Mouse (Mus musculus): ENCODE results near the gene Cenpm. TPM values are rescaled to one million over a fixed set of nuclear protein-coding genes. Genes with fewer than 3 reads are reported as not detected.

Cenpm gene
- polyA plus RNA-seq, 1 experiment from 2014 or later, result 68.8 TPM

GRCm38 (mm10) chr15:82186931-82187330, 57.6 kb downstream of the Cenpm start:
- Histone ChIP-seq H3K4me3 (no peak overlapping the region), H3K9me3 (peaks cover 5% of the 10 kb centered on the region), H3K27ac (no peak overlapping the region), H3K36me3 (peaks cover 92% of the 10 kb centered on the region), H3K4me1 (no peaks in the 10 kb centered on the region), H3K4me2 (replicated peaks) (no peak overlapping the region), H3K9ac (no peak overlapping the region), H3K27me3 (no peaks in the 10 kb centered on the region)
- 92% methylated on average over 5 of the region's 5 CpGs for WGBS
- no peak for ATAC-seq (ENCODE audit: insufficient number of reproducible peaks, insufficient read depth, low FRiP score, low TSS enrichment)

- Histone ChIP-seq H3K36me3 (peaks cover 93% of the 10 kb centered on the region), H3K4me1 (no peaks in the 10 kb centered on the region)
Measured at GRCm38 (mm10) chr15:82186131-82186530, 58.4 kb downstream of the Cenpm start.

DNA sequence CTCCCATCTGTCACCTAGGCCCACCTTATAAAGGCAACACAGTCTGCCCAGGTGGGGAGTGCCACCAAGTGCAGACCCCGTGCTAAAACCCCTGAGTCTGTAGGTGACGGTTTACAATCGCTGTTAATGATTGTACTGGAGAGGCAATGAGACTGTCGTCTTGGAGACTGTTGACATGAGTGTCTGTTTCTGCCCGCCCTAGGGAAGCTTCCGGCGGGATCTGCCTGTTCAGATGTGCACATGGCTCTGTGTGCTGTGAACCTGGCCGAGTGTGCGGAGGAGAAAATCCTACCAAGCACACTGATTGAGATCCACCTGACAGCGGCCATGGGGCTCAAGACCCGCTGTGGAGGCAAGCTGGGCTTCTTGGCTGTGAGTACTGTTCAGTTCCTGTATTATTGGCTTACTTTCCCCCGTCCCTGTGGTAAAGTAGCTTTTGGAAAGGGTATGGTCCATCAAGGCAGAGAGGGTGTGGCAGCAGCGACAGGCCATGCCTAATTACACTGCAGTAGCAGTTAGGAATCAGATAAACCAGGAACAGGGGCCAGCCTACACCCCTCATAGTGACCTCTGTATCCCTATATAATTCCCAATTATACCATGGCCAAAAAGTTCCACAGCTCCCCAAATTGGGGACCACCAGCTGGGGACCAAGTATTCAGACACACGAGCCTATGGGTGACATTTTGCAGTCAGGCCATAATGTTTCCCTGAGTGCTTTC, 59.3 kb downstream of the Cenpm start:
- Histone ChIP-seq H3K4me3 (no peak overlapping the region), H3K9me3 (peaks cover 9% of the 10 kb centered on the region), H3K27me3 (no peaks in the 10 kb centered on the region), H3K4me1 (no peaks in the 10 kb centered on the region), H3K9ac (no peak overlapping the region), H3K4me2 (replicated peaks) (no peak overlapping the region), H3K27ac (no peak overlapping the region), H3K36me3 (peaks cover 99% of the 10 kb centered on the region)
- 88% methylated on average over 14 of the region's 14 CpGs for WGBS
- ATAC-seq (ENCODE audit: insufficient number of reproducible peaks, insufficient read depth, low FRiP score, low TSS enrichment), result no peak

More at GRCm38 (mm10) chr15:82186131-82186530, 58.4 kb downstream of the Cenpm start:
- H3K4me3 ChIP-seq, result no peak overlapping the region
- H3K27me3 ChIP-seq, result no peaks in the 10 kb centered on the region
- H3K27ac ChIP-seq, result no peak overlapping the region
- peaks cover 9% of the 10 kb centered on the region for H3K9me3 ChIP-seq
- WGBS, result 86% methylated on average over 14 of the region's 14 CpGs
- H3K9ac ChIP-seq, result no peak overlapping the region
- ATAC-seq (ENCODE audit: insufficient number of reproducible peaks, insufficient read depth, low FRiP score, low TSS enrichment), result no peak
- no peak overlapping the region for H3K4me2 ChIP-seq (replicated peaks)

- H3K36me3 ChIP-seq, result peaks cover 99% of the 10 kb centered on the region
- H3K4me2 ChIP-seq (replicated peaks), result no peak overlapping the region
- H3K4me3 ChIP-seq, result no peak overlapping the region
- H3K4me1 ChIP-seq, result no peaks in the 10 kb centered on the region
- no peak for ATAC-seq (ENCODE audit: insufficient number of reproducible peaks, insufficient read depth, low FRiP score, low TSS enrichment)
- 92% methylated on average over 10 of the region's 10 CpGs for WGBS
- no peaks in the 10 kb centered on the region for H3K27me3 ChIP-seq
- H3K9ac ChIP-seq, result no peak overlapping the region
- H3K27ac ChIP-seq, result no peak overlapping the region
- H3K9me3 ChIP-seq, result peaks cover 9% of the 10 kb centered on the region
Measured at GRCm38 (mm10) chr15:82184656-82185055, 59.9 kb downstream of the Cenpm start.

DNA sequence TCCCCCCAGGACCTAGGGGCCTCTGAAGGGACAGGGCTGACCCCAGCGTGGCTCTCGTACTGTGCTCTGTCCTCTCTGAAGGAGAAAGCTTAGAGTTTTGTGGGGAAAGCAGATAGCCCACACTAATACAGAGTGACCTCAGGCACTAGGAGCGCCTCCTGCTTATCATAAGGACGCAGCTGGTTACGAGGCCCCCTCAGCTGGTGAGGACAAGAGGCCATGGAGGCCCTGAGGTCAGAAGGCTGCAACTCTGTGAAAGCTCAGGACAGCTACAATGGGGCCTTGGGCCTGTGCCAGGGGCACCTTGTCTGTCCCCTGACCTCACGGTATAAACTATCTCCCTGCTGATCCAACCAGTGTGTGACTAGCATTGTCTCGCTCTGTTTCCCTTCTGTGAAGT, 60.4 kb downstream of the Cenpm start:
- whole genome bisulfite sequencing, result 79% methylated on average over 7 of the region's 7 CpGs
- Histone ChIP-seq H3K4me1 (no peaks in the 10 kb centered on the region), H3K9ac (no peak overlapping the region), H3K4me3 (no peak overlapping the region), H3K27me3 (no peaks in the 10 kb centered on the region), H3K9me3 (peaks cover 9% of the 10 kb centered on the region), H3K4me2 (replicated peaks) (no peak overlapping the region), H3K36me3 (peaks cover 99% of the 10 kb centered on the region), H3K27ac (no peak overlapping the region)
- no peak for ATAC-seq (ENCODE audit: insufficient number of reproducible peaks, insufficient read depth, low FRiP score, low TSS enrichment)

MicroRNAs encoded within 50 kb of the gene (microRNA counts, 519-probe panel; counts per million panel counts)
- microRNA mmu-miR-33, result 460 counts per million, percentile 65 among the panel's probes with 10 or more counts

Small RNA genes lying within 50 kb of the gene (microRNA-seq; reads per million reads assigned to microRNA genes)
- 73.7 reads per million, percentile 47 among the genes with 10 or more reads in this experiment for gene Mir33

Other genes starting within 250 kb of the Cenpm start
- 31.6 and 34.0 TPM in 2 replicates for gene Desi1, start 210.9 kb downstream of the Cenpm start, polyA plus RNA-seq (2016; fragmentation: Nextera tagmentation; extraction: Ambion mirVana)
- gene Snu13, start 197.2 kb downstream of the Cenpm start, polyA plus RNA-seq (2016; fragmentation: Nextera tagmentation; extraction: Ambion mirVana), result 255 and 260 TPM in 2 replicates
- gene 4930407I10Rik, start 185.6 kb downstream of the Cenpm start, polyA plus RNA-seq (2016; fragmentation: Nextera tagmentation; extraction: Ambion mirVana), result 0.04 TPM in 1 of 2 replicates, not detected in the other
- gene Mei1, start 174.8 kb downstream of the Cenpm start, polyA plus RNA-seq (2016; fragmentation: Nextera tagmentation; extraction: Ambion mirVana), result 0.09 and 0.10 TPM in 2 replicates
- gene Ccdc134, start 116.8 kb downstream of the Cenpm start, polyA plus RNA-seq (2016; fragmentation: Nextera tagmentation; extraction: Ambion mirVana), result 26.2 and 27.0 TPM in 2 replicates
- 200 and 202 TPM in 2 replicates for gene Srebf2, start 97.6 kb downstream of the Cenpm start, polyA plus RNA-seq (2016; fragmentation: Nextera tagmentation; extraction: Ambion mirVana)
- gene Shisa8, start 31.9 kb downstream of the Cenpm start, polyA plus RNA-seq (2016; fragmentation: Nextera tagmentation; extraction: Ambion mirVana), result 0.75 and 0.79 TPM in 2 replicates
- gene Tnfrsf13c, start 20.4 kb downstream of the Cenpm start, polyA plus RNA-seq (2016; fragmentation: Nextera tagmentation; extraction: Ambion mirVana), result 0.13 and 0.23 TPM in 2 replicates
- gene 1500009C09Rik, start 7.6 kb upstream of the Cenpm start, polyA plus RNA-seq (2016; fragmentation: Nextera tagmentation; extraction: Ambion mirVana), result 0.29 TPM in 1 of 2 replicates, not detected in the other
- gene Sept3, start 30.1 kb upstream of the Cenpm start, polyA plus RNA-seq (2016; fragmentation: Nextera tagmentation; extraction: Ambion mirVana), result 59.9 and 66.0 TPM in 2 replicates
- gene Wbp2nl, start 54.2 kb upstream of the Cenpm start, polyA plus RNA-seq (2016; fragmentation: Nextera tagmentation; extraction: Ambion mirVana), result 0.12 TPM in 1 of 2 replicates, not detected in the other
- 36.8 and 38.1 TPM in 2 replicates for gene Naga, start 94.2 kb upstream of the Cenpm start, polyA plus RNA-seq (2016; fragmentation: Nextera tagmentation; extraction: Ambion mirVana)
- 10.3 and 11.2 TPM in 2 replicates for gene Pheta2, start 94.2 kb upstream of the Cenpm start, polyA plus RNA-seq (2016; fragmentation: Nextera tagmentation; extraction: Ambion mirVana)
- 227 and 245 TPM in 2 replicates for gene Smdt1, start 94.2 kb upstream of the Cenpm start, polyA plus RNA-seq (2016; fragmentation: Nextera tagmentation; extraction: Ambion mirVana)
- 281 and 295 TPM in 2 replicates for gene Ndufa6, start 109.6 kb upstream of the Cenpm start, polyA plus RNA-seq (2016; fragmentation: Nextera tagmentation; extraction: Ambion mirVana)
- gene Cyp2d22, start 135.5 kb upstream of the Cenpm start, polyA plus RNA-seq (2016; fragmentation: Nextera tagmentation; extraction: Ambion mirVana), result 10.6 and 10.9 TPM in 2 replicates
- gene Cyp2d11, start 149.3 kb upstream of the Cenpm start, polyA plus RNA-seq (2016; fragmentation: Nextera tagmentation; extraction: Ambion mirVana), result not detected in 2 replicates
- not detected in 2 replicates for gene Cyp2d10, start 162.4 kb upstream of the Cenpm start, polyA plus RNA-seq (2016; fragmentation: Nextera tagmentation; extraction: Ambion mirVana)
- gene Cyp2d9, start 188.7 kb upstream of the Cenpm start, polyA plus RNA-seq (2016; fragmentation: Nextera tagmentation; extraction: Ambion mirVana), result not detected in 2 replicates